Comparison of ENCODE assay signal across 9 mouse cellular contexts in the genomic region with DNA sequence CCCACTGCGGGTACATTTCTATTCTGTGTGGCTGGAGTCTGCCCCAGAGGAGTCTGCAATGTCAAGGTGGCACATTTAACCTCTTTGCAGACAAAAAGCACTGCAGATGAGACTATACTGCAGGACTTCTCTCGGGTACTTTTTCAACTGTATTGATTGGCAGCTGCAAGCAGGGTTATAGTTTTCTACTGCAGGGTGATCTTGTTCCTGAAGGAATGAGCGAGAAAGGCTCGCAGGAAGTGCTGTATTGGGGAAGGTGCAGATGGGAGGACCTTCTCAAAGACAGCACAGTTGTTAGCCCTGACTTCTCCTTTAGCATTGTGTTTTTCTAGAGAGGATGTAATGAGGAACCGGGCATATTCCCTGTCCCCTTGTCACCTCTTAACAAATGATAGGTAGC. TPM values are rescaled to one million over a fixed set of nuclear protein-coding genes. Genes with fewer than 3 reads are reported as not detected.
A peak's percentile ranks its signal among the peaks of the same experiment; 100 is the strongest.
DNase-seq lines count a peak whose midpoint lies in the region; ATAC-seq and TF ChIP-seq lines count a peak whose summit lies in the region.
"Had no signal": no experiment of that assay in that cellular context is flagged by ENCODE, and none has a peak within 500 bp of the region (broad histone marks: within the 10 kb centered on the region; RNA-seq: fewer than 3 reads in every experiment).

No protein-coding gene starts in this region.

- no peak for TF ChIP-seq CTCF in layer of hippocampus, adult 2 months (conservative IDR thresholded peaks at IDR 0.05)
- TF ChIP-seq CTCF in hindbrain, postnatal 0 days (IDR thresholded peaks at IDR 0.05; ENCODE audit: low read depth) = no peak

- peaks cover 67% of the 10 kb centered on the region for H3K4me1 ChIP-seq in forebrain, embryonic 12.5 days
- peaks cover 42% of the 10 kb centered on the region for H3K4me1 ChIP-seq in hindbrain, postnatal 0 days (ENCODE audit: insufficient read depth, low read length)
- peaks cover 39% of the 10 kb centered on the region for H3K4me1 ChIP-seq in neural tube, embryonic 14.5 days (ENCODE audit: control insufficient read depth, insufficient read depth, low read length)
- no peaks in the 10 kb centered on the region for H3K4me1 ChIP-seq in liver, embryonic 11.5 days (replicated peaks; ENCODE audit: control insufficient read depth, insufficient read depth, low read length)

- peak overlapping the region; percentile 77 for H3K4me3 ChIP-seq in layer of hippocampus, adult 2 months
- no peak overlapping the region for H3K4me3 ChIP-seq in forebrain, embryonic 12.5 days (replicated peaks)
- peak overlapping the region; percentile 41 for H3K4me3 ChIP-seq in hindbrain, postnatal 0 days (ENCODE audit: low read length)
- H3K4me3 ChIP-seq in neural tube, embryonic 14.5 days (ENCODE audit: low read depth, low read length) = peak overlapping the region; percentile 25
- no peak overlapping the region for H3K4me3 ChIP-seq in liver, embryonic 11.5 days (ENCODE audit: low read depth, low read length)

- H3K9me3 ChIP-seq in forebrain, embryonic 12.5 days = no peaks in the 10 kb centered on the region
- H3K9me3 ChIP-seq in hindbrain, postnatal 0 days (ENCODE audit: low read length) = no peaks in the 10 kb centered on the region
- H3K9me3 ChIP-seq in neural tube, embryonic 14.5 days (ENCODE audit: control insufficient read depth, low read length) = no peaks in the 10 kb centered on the region
- no peaks in the 10 kb centered on the region for H3K9me3 ChIP-seq in liver, embryonic 11.5 days (ENCODE audit: control insufficient read depth, low read length)

- 18% methylated on average over 5 of the region's 5 CpGs for WGBS in forebrain, embryonic 12.5 days
- 12% methylated on average over 5 of the region's 5 CpGs for WGBS in hindbrain, postnatal 0 days
- 4% methylated on average over 5 of the region's 5 CpGs for WGBS in neural tube, embryonic 14.5 days
- WGBS in liver, embryonic 11.5 days = 21% methylated on average over 5 of the region's 5 CpGs

- H3K36me3 ChIP-seq in forebrain, embryonic 12.5 days (replicated peaks) = no peaks in the 10 kb centered on the region
- no peaks in the 10 kb centered on the region for H3K36me3 ChIP-seq in hindbrain, postnatal 0 days (ENCODE audit: insufficient read depth, low read length)
- H3K36me3 ChIP-seq in neural tube, embryonic 14.5 days (ENCODE audit: control insufficient read depth, insufficient read depth, low read length) = no peaks in the 10 kb centered on the region
- no peaks in the 10 kb centered on the region for H3K36me3 ChIP-seq in liver, embryonic 11.5 days (ENCODE audit: control insufficient read depth, insufficient read depth, low read length)

- peak overlapping the region; percentile 24; the same call in 1 of the 2 replicates for H3K4me2 ChIP-seq in forebrain, embryonic 12.5 days
- H3K4me2 ChIP-seq in hindbrain, postnatal 0 days (ENCODE audit: low read depth, low read length) = peak overlapping the region; percentile 51
- peak overlapping the region; percentile 42 for H3K4me2 ChIP-seq in neural tube, embryonic 14.5 days (ENCODE audit: low read depth, low read length)
- no peak overlapping the region for H3K4me2 ChIP-seq in liver, embryonic 11.5 days

- peak overlapping the region; percentile 97 for H3K27ac ChIP-seq in layer of hippocampus, adult 2 months
- H3K27ac ChIP-seq in forebrain, embryonic 12.5 days = peak overlapping the region; percentile 5; the same call in 1 of the 2 replicates
- peak overlapping the region; percentile 91 for H3K27ac ChIP-seq in hindbrain, postnatal 0 days
- peak overlapping the region; percentile 89 for H3K27ac ChIP-seq in neural tube, embryonic 14.5 days (ENCODE audit: low read depth, low read length)
- no peak overlapping the region for H3K27ac ChIP-seq in liver, embryonic 11.5 days (ENCODE audit: low read depth, low read length)

- DNase-seq in layer of hippocampus, adult 2 months (ENCODE audit: low spot score in 2 of 2) = no peak
- DNase-seq in layer of hippocampus, adult 9-11 months = no peak
- DNase-seq in hindbrain, postnatal 0 days (ENCODE audit: low spot score) = peak; percentile 6
- DNase-seq in liver, embryonic 11.5 days (ENCODE audit: low spot score) = no peak
- DNase-seq in spleen, postnatal 10 days (ENCODE audit: low spot score in 2 of 2) = no peak
- no peak for DNase-seq in MN1 (ENCODE audit: low spot score)

- no peak for ATAC-seq in forebrain, embryonic 12.5 days (ENCODE audit: low FRiP score)
- no peak for ATAC-seq in hindbrain, postnatal 0 days
- ATAC-seq in neural tube, embryonic 14.5 days (ENCODE audit: low read depth) = no peak
- ATAC-seq in liver, embryonic 11.5 days (replicated peaks; ENCODE audit: low FRiP score) = no peak

- H3K9ac ChIP-seq in forebrain, embryonic 12.5 days = no peak overlapping the region
- H3K9ac ChIP-seq in hindbrain, postnatal 0 days (replicated peaks; ENCODE audit: low read length) = peak overlapping the region; percentile 55
- peak overlapping the region; percentile 58 for H3K9ac ChIP-seq in neural tube, embryonic 14.5 days (replicated peaks; ENCODE audit: low read depth, low read length)
- H3K9ac ChIP-seq in liver, embryonic 11.5 days (ENCODE audit: low read depth, low read length) = no peak overlapping the region

- H3K27me3 ChIP-seq in forebrain, embryonic 12.5 days = 0 out of 2 replicates have a peak, but pooled peaks cover 4% of the 10 kb centered on the region
- H3K27me3 ChIP-seq in hindbrain, postnatal 0 days (ENCODE audit: insufficient read depth, low read length) = no peaks in the 10 kb centered on the region
- no peaks in the 10 kb centered on the region for H3K27me3 ChIP-seq in neural tube, embryonic 14.5 days (ENCODE audit: control insufficient read depth, insufficient read depth, low read length)
- H3K27me3 ChIP-seq in liver, embryonic 11.5 days (replicated peaks; ENCODE audit: control insufficient read depth, insufficient read depth, low read length) = no peaks in the 10 kb centered on the region

RNA-seq across cellular contexts. Expression of a gene that starts 1.0 kb away (rescaled TPM):
- 1,000 to 10,000 TPM; 1,426 to 1,439 TPM for total RNA-seq in layer of hippocampus, adult 2 months (2021)
- polyA plus RNA-seq in forebrain, embryonic 12.5 days (2016; fragmentation: Nextera tagmentation; extraction: Ambion mirVana) = 26.5 and 27.5 TPM in 2 replicates
- total RNA-seq in hindbrain, postnatal 0 days (2014; rRNA removed) = 660 and 723 TPM in 2 replicates
- 782 and 913 TPM in 2 replicates for polyA plus RNA-seq in hindbrain, postnatal 0 days (2015; fragmentation: Nextera tagmentation; extraction: Ambion mirVana)
- polyA plus RNA-seq in neural tube, embryonic 14.5 days (2014; fragmentation: Nextera tagmentation; extraction: Ambion mirVana) = 360 and 427 TPM in 2 replicates
- polyA plus RNA-seq in liver, embryonic 11.5 days (2014; fragmentation: Nextera tagmentation; extraction: Ambion mirVana) = 5.6 and 6.8 TPM in 2 replicates
- total RNA-seq: hematopoietic stem cell, adult 5-6 weeks had no signal

RNA-seq across cellular contexts. Expression of a gene that starts 35.1 kb away (rescaled TPM):
- total RNA-seq in layer of hippocampus, adult 2 months (2021) = not detected
- polyA plus RNA-seq in forebrain, embryonic 12.5 days (2016; fragmentation: Nextera tagmentation; extraction: Ambion mirVana) = not detected in 2 replicates
- total RNA-seq in hindbrain, postnatal 0 days (2014; rRNA removed) = 0.58 TPM in 1 of 2 replicates, not detected in the other
- polyA plus RNA-seq in hindbrain, postnatal 0 days (2015; fragmentation: Nextera tagmentation; extraction: Ambion mirVana) = 0.61 TPM in 1 of 2 replicates, not detected in the other
- polyA plus RNA-seq in neural tube, embryonic 14.5 days (2014; fragmentation: Nextera tagmentation; extraction: Ambion mirVana) = 0.44 TPM in 1 of 2 replicates, not detected in the other
- polyA plus RNA-seq in liver, embryonic 11.5 days (2014; fragmentation: Nextera tagmentation; extraction: Ambion mirVana) = not detected in 2 replicates
- total RNA-seq: hematopoietic stem cell, adult 5-6 weeks had no signal

RNA-seq across cellular contexts. Expression of a gene that starts 58.0 kb away (rescaled TPM):
- not detected for total RNA-seq in layer of hippocampus, adult 2 months (2021)
- not detected in 2 replicates for polyA plus RNA-seq in forebrain, embryonic 12.5 days (2016; fragmentation: Nextera tagmentation; extraction: Ambion mirVana)
- total RNA-seq in hindbrain, postnatal 0 days (2014; rRNA removed) = not detected in 2 replicates
- polyA plus RNA-seq in hindbrain, postnatal 0 days (2015; fragmentation: Nextera tagmentation; extraction: Ambion mirVana) = not detected in 2 replicates
- not detected in 2 replicates for polyA plus RNA-seq in neural tube, embryonic 14.5 days (2014; fragmentation: Nextera tagmentation; extraction: Ambion mirVana)
- not detected in 2 replicates for polyA plus RNA-seq in liver, embryonic 11.5 days (2014; fragmentation: Nextera tagmentation; extraction: Ambion mirVana)
- total RNA-seq: hematopoietic stem cell, adult 5-6 weeks had no signal

Comparison
In these comparisons a context has a peak if more than half of its experiments do, and no peak if none do; other contexts are left out.
1. H3K4me3 ChIP-seq: peak in layer of hippocampus, adult 2 months (single experiment), hindbrain, postnatal 0 days (single experiment) and neural tube, embryonic 14.5 days (single experiment); none in forebrain, embryonic 12.5 days (single experiment) and liver, embryonic 11.5 days (single experiment).
2. H3K9ac ChIP-seq: peak in hindbrain, postnatal 0 days (single experiment) and neural tube, embryonic 14.5 days (single experiment); none in forebrain, embryonic 12.5 days (single experiment) and liver, embryonic 11.5 days (single experiment).
3. RNA of a gene that starts 1.0 kb away (polyA plus RNA-seq): 782 to 913 TPM in hindbrain, postnatal 0 days and 360 to 427 TPM in neural tube, embryonic 14.5 days; 26.5 to 27.5 TPM in forebrain, embryonic 12.5 days and 5.6 to 6.8 TPM in liver, embryonic 11.5 days; every median in the first group is over 10 times any median in the second.